Mouse (Mus musculus) lung, embryonic 16.5 days (tissue): ENCODE measurements around the gene Ngef. TPM values are rescaled to one million over a fixed set of nuclear protein-coding genes. Genes with fewer than 3 reads are reported as not detected.

Experiments used
- ATAC-seq: fragments of 200-750 bp; cut with Nextera tagmentation; 2 replicates; pipeline ENCODE4 v1.8.0; 2017; ENCODE audit warnings: low read depth, mild to moderate bottlenecking, moderate library complexity
- H3K27ac ChIP-seq: fragments of 300-500 bp; sonication (generic); 2 replicates; pipeline ENCODE4 v1.5.1; 2014; ENCODE audit warnings: mild to moderate bottlenecking, control low read depth, low read length
- H3K27me3 ChIP-seq: fragments of 300-500 bp; sonication (generic); 2 replicates; pipeline ENCODE4 v1.6.1; 2014; ENCODE audit warnings: low read depth, low read length, mixed read lengths; ENCODE audit not compliant: control insufficient read depth, insufficient read depth
- H3K36me3 ChIP-seq: fragments of 300-500 bp; sonication (generic); 2 replicates; pipeline ENCODE4 v1.6.1; 2014; ENCODE audit warnings: low read length; ENCODE audit not compliant: control insufficient read depth, insufficient read depth
- H3K4me1 ChIP-seq: fragments of 300-500 bp; sonication (generic); replicated peaks from 2 replicates; pipeline ENCODE4 v1.6.1; 2014; ENCODE audit warnings: low read length, mixed read lengths; ENCODE audit not compliant: control insufficient read depth, insufficient read depth
- H3K4me2 ChIP-seq: fragments of 300-500 bp; sonication (generic); 2 replicates; pipeline ENCODE4 v1.6.1; 2014; ENCODE audit warnings: low read depth, low read length, control low read depth
- H3K4me3 ChIP-seq: fragments of 300-500 bp; sonication (generic); 2 replicates; pipeline ENCODE4 v1.5.1; 2014; ENCODE audit warnings: mild to moderate bottlenecking, low read length, control low read depth
- H3K9ac ChIP-seq: fragments of 300-500 bp; sonication (generic); 2 replicates; pipeline ENCODE4 v1.6.1; 2014; ENCODE audit warnings: low read length, control low read depth
- H3K9me3 ChIP-seq: fragments of 300-500 bp; sonication (generic); 2 replicates; pipeline ENCODE4 v1.6.1; 2016; ENCODE audit warnings: low read length; ENCODE audit not compliant: control insufficient read depth
- WGBS: fragments of 180-500 bp; shearing (Covaris S2); extraction: QIAGEN DNeasy Blood & Tissue Kit; methylation state at CpG from one replicate; pipeline ENCODE4 v1.1.7; 2014; 5-methylcytosine and 5-hydroxymethylcytosine counted together
- polyA plus RNA-seq: library from polyadenylated mRNA; unstranded; fragments of >200 nt; fragmentation: Nextera tagmentation; extraction: Ambion mirVana; gene quantifications from 2 replicates; pipeline ENCODE4 v1.2.1, GENCODE M21; 2015

Gene Ngef
- polyA plus RNA-seq, 1 experiment from 2014 or later, result 5.6 TPM

GRCm38 (mm10) chr1:87605296-87605695, 31.6 kb upstream of the Ngef start:
- H3K4me2 ChIP-seq, result no peak overlapping the region
- 87% methylated on average over 2 of the region's 2 CpGs for WGBS
- no peaks in the 10 kb centered on the region for H3K4me1 ChIP-seq
- no peak overlapping the region for H3K27ac ChIP-seq
- no peak for ATAC-seq
- no peaks in the 10 kb centered on the region for H3K9me3 ChIP-seq
- H3K36me3 ChIP-seq, result no peaks in the 10 kb centered on the region
- H3K9ac ChIP-seq, result no peak overlapping the region
- H3K4me3 ChIP-seq, result no peak overlapping the region
- H3K27me3 ChIP-seq, result no peaks in the 10 kb centered on the region

DNA sequence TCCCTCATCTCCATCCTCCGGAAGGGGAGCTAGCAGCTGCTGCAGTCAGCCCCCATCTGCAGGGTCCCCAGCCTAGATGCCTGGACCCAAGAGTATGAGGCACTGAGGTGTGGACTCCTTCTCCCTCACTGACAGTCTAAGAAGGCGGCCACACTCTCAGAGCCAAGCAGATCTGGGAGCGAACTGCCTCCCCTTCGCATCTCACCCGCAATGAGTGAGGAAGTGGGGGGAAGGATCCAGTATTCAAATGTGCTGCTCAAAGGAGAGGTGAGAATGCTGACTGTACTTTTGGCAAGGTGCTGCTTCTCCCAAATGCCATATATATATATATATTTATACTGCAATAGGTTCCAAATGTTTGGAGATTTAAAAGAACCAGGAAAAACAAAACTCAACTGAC, 29.7 kb upstream of the Ngef start:
- Histone ChIP-seq H3K27me3 (no peaks in the 10 kb centered on the region), H3K36me3 (no peaks in the 10 kb centered on the region), H3K4me3 (no peak overlapping the region), H3K4me1 (no peaks in the 10 kb centered on the region), H3K27ac (no peak overlapping the region), H3K4me2 (no peak overlapping the region), H3K9ac (no peak overlapping the region), H3K9me3 (no peaks in the 10 kb centered on the region)
- WGBS, result 86% methylated on average over 5 of the region's 5 CpGs
- no peak for ATAC-seq

GRCm38 (mm10) chr1:87601801-87602200, 28.1 kb upstream of the Ngef start:
- no peaks in the 10 kb centered on the region for H3K27me3 ChIP-seq
- WGBS, result 72% methylated on average over 2 of the region's 2 CpGs
- no peak overlapping the region for H3K9ac ChIP-seq
- H3K27ac ChIP-seq, result no peak overlapping the region
- no peaks in the 10 kb centered on the region for H3K36me3 ChIP-seq
- H3K4me3 ChIP-seq, result no peak overlapping the region
- no peak for ATAC-seq
- H3K4me1 ChIP-seq, result no peaks in the 10 kb centered on the region
- H3K9me3 ChIP-seq, result no peaks in the 10 kb centered on the region
- no peak overlapping the region for H3K4me2 ChIP-seq

GRCm38 (mm10) chr1:87600533-87600932, 26.9 kb upstream of the Ngef start:
- Histone ChIP-seq H3K4me1 (no peaks in the 10 kb centered on the region), H3K27ac (no peak overlapping the region), H3K9ac (no peak overlapping the region), H3K9me3 (no peaks in the 10 kb centered on the region), H3K27me3 (no peaks in the 10 kb centered on the region), H3K36me3 (no peaks in the 10 kb centered on the region), H3K4me2 (no peak overlapping the region), H3K4me3 (no peak overlapping the region)
- 69% methylated on average over 7 of the region's 7 CpGs for WGBS
- ATAC-seq, result no peak

GRCm38 (mm10) chr1:87594671-87595070, 21.0 kb upstream of the Ngef start:
- ATAC-seq, result no peak
- Histone ChIP-seq H3K4me1 (no peaks in the 10 kb centered on the region), H3K9me3 (no peaks in the 10 kb centered on the region), H3K27me3 (no peaks in the 10 kb centered on the region), H3K4me3 (no peak overlapping the region), H3K27ac (no peak overlapping the region), H3K9ac (no peak overlapping the region), H3K4me2 (no peak overlapping the region), H3K36me3 (no peaks in the 10 kb centered on the region)
- 90% methylated on average over 10 of the region's 10 CpGs for WGBS

DNA sequence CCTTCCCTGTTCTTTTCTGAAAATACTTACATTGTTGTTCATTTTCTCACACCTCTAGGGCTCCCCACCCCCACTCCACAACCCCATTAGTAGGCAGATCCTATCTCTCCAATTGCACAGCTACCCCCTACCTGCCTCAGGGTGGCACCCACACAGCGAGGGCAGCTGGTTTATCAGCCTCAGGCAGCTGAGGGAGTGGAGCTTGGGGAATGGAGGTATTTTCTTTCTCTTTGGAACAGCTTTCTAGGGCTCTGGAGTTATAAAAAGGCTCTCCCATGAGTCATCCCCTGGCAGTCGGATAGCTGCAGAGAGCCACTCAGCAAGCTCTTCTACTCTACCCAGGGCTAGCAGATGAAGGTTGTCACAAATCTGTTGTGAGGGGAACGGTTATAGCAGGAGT, 20.6 kb upstream of the Ngef start:
- Histone ChIP-seq H3K9me3 (no peaks in the 10 kb centered on the region), H3K9ac (no peak overlapping the region), H3K4me1 (no peaks in the 10 kb centered on the region), H3K27me3 (no peaks in the 10 kb centered on the region), H3K4me2 (no peak overlapping the region), H3K36me3 (no peaks in the 10 kb centered on the region), H3K4me3 (no peak overlapping the region), H3K27ac (no peak overlapping the region)
- 55% methylated on average over 3 of the region's 3 CpGs for WGBS
- no peak for ATAC-seq

GRCm38 (mm10) chr1:87589980-87590379, 16.3 kb upstream of the Ngef start:
- 62% methylated on average over 8 of the region's 8 CpGs for whole genome bisulfite sequencing
- no peak for ATAC-seq

GRCm38 (mm10) chr1:87589162-87589561, 15.5 kb upstream of the Ngef start:
- no peaks in the 10 kb centered on the region for H3K4me1 ChIP-seq
- no peak for ATAC-seq
- H3K9me3 ChIP-seq, result no peaks in the 10 kb centered on the region
- H3K4me2 ChIP-seq, result no peak overlapping the region
- H3K4me3 ChIP-seq, result no peak overlapping the region
- no peaks in the 10 kb centered on the region for H3K36me3 ChIP-seq
- H3K9ac ChIP-seq, result no peak overlapping the region
- 85% methylated on average over 7 of the region's 7 CpGs for WGBS
- H3K27ac ChIP-seq, result no peak overlapping the region
- H3K27me3 ChIP-seq, result no peaks in the 10 kb centered on the region

More at GRCm38 (mm10) chr1:87589980-87590379, 16.3 kb upstream of the Ngef start:
- H3K4me2 ChIP-seq, result no peak overlapping the region
- H3K9me3 ChIP-seq, result no peaks in the 10 kb centered on the region
- no peak overlapping the region for H3K9ac ChIP-seq
- H3K27me3 ChIP-seq, result no peaks in the 10 kb centered on the region
- no peaks in the 10 kb centered on the region for H3K36me3 ChIP-seq
- H3K4me1 ChIP-seq, result no peaks in the 10 kb centered on the region
- H3K4me3 ChIP-seq, result no peak overlapping the region
- H3K27ac ChIP-seq, result no peak overlapping the region

DNA sequence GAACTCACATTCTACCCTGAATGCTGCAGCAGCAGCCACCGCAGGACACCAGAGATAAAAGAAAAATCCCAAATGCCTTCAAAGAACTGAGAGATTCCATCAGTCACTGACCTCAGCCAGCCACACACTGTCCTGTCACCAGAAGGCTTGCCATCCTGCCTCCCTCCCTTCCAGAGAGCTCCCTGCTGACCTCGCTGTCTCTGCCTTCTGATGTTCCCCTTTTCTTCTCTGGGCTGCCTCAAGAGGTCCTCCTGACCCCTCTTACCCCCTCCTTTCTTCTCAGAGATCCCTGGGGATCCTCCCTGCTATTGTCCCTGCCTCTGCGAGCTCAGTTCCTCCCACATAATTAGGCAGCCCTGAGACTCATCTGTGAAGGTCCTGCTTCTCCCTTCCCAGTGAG, 7.2 kb upstream of the Ngef start:
- H3K9me3 ChIP-seq, result no peaks in the 10 kb centered on the region

GRCm38 (mm10) chr1:87578965-87579364, 5.3 kb upstream of the Ngef start:
- Histone ChIP-seq H3K9ac (no peak overlapping the region), H3K4me2 (no peak overlapping the region), H3K27ac (no peak overlapping the region), H3K9me3 (no peaks in the 10 kb centered on the region), H3K4me3 (no peak overlapping the region), H3K27me3 (no peaks in the 10 kb centered on the region), H3K36me3 (no peaks in the 10 kb centered on the region), H3K4me1 (peaks cover 9% of the 10 kb centered on the region; the same call in 1 of the 2 replicates)
- WGBS, result 80% methylated on average over 6 of the region's 6 CpGs
- no peak for ATAC-seq

More for the DNA sequence above, 7.2 kb upstream of the Ngef start:
- no peaks in the 10 kb centered on the region for H3K4me1 ChIP-seq
- no peak overlapping the region for H3K27ac ChIP-seq
- no peaks in the 10 kb centered on the region for H3K27me3 ChIP-seq
- H3K4me3 ChIP-seq, result no peak overlapping the region
- H3K4me2 ChIP-seq, result no peak overlapping the region
- H3K9ac ChIP-seq, result no peak overlapping the region
- H3K36me3 ChIP-seq, result no peaks in the 10 kb centered on the region
- ATAC-seq, result no peak
- whole genome bisulfite sequencing, result 16% methylated on average over 3 of the region's 3 CpGs
